Mouse (Mus musculus): Measurements from ENCODE around the gene Eif4a3.

DNA sequence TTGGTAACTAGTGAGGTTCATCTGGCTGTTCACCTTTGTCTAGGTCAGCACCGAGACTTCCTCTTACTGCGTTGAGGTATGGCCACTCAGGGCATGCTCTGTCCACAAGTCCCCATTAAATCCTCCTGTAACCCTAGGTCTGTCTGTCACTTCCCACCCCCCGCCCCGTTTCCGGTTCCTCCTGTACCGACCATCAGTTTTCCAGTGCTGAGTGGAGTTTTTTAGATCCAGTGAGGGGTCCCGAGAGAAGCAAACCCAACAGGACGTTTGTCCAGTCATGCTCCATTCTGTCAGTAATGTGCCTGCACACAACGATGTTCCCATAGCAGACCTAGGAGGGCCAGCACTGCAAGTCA is 41.7 kb downstream of the Eif4a3 start:
- TF ChIP-seq CTCF (IDR thresholded peaks at IDR 0.05; ENCODE audit: low read depth) = no peak
- no peak for TF ChIP-seq EP300 (IDR thresholded peaks at IDR 0.05; ENCODE audit: low read depth)
